Mouse (Mus musculus) liver, postnatal 0 days (tissue): ENCODE measurements around the gene Rrp7a. TPM values are rescaled to one million over a fixed set of nuclear protein-coding genes. Genes with fewer than 3 reads are reported as not detected.
"Not testable (repeated sequence)": the region's sequence is repeated elsewhere in the genome, so short reads cannot be mapped to it uniquely, and the experiment has no call there.

Experiments used
- ATAC-seq: fragments of 200-750 bp; cut with Nextera tagmentation; 2 replicates; pipeline ENCODE4 v1.8.0; 2017; ENCODE audit warnings: mild to moderate bottlenecking, moderate library complexity
- DNase-seq: peaks from one replicate; pipeline ENCODE4 v3.0.0-alpha.2; 2016
- H3K27ac ChIP-seq: fragments of 300-500 bp; sonication (generic); 2 replicates; pipeline ENCODE4 v1.5.1; 2014; ENCODE audit warnings: antibody characterized with exemption, moderate library complexity, mild to moderate bottlenecking, low read depth
- H3K27me3 ChIP-seq: fragments of 300-500 bp; sonication (generic); 2 replicates; pipeline ENCODE4 v1.6.1; 2014; ENCODE audit warnings: low read length, control low read depth, mixed read lengths; ENCODE audit not compliant: insufficient read depth
- H3K36me3 ChIP-seq: fragments of 300-500 bp; sonication (generic); replicated peaks from 2 replicates; pipeline ENCODE4 v1.6.1; 2014; ENCODE audit warnings: mild to moderate bottlenecking, control low read depth, low read length, moderate library complexity, mixed read lengths; ENCODE audit not compliant: insufficient read depth
- H3K4me1 ChIP-seq: fragments of 300-500 bp; sonication (generic); 2 replicates; pipeline ENCODE4 v1.6.1; 2014; ENCODE audit warnings: antibody characterized with exemption, mild to moderate bottlenecking, control low read depth; ENCODE audit not compliant: insufficient read depth
- H3K4me2 ChIP-seq: fragments of 300-500 bp; sonication (generic); 2 replicates; pipeline ENCODE4 v1.6.1; 2014; ENCODE audit warnings: low read depth, mild to moderate bottlenecking, low read length, moderate library complexity, mixed read lengths
- H3K4me3 ChIP-seq: fragments of 300-500 bp; sonication (generic); 2 replicates; pipeline ENCODE4 v1.5.1; 2014; ENCODE audit warnings: low read depth, low read length
- H3K9ac ChIP-seq: fragments of 300-500 bp; sonication (generic); replicated peaks from 2 replicates; pipeline ENCODE4 v1.6.1; 2014; ENCODE audit warnings: mild to moderate bottlenecking, moderate library complexity
- H3K9me3 ChIP-seq: fragments of 300-500 bp; sonication (generic); 2 replicates; pipeline ENCODE4 v1.6.1; 2016; ENCODE audit warnings: mild to moderate bottlenecking, control low read depth, low read length, mixed read lengths
- CTCF ChIP-seq: sonication (generic); IDR thresholded peaks from 2 replicates; pipeline ENCODE4 v1.5.1; 2016; ENCODE audit warnings: antibody characterized with exemption, low read depth
- EP300 ChIP-seq: IDR thresholded peaks from 2 replicates; pipeline ENCODE4 v1.6.1; 2016; ENCODE audit warnings: antibody characterized with exemption, low read depth, mild to moderate bottlenecking
- WGBS: fragments of 180-500 bp; shearing (Covaris S2); extraction: QIAGEN DNeasy Blood & Tissue Kit; methylation state at CpG from one replicate; pipeline ENCODE4 v1.1.7; 2014; ENCODE audit not compliant: insufficient replicate concordance; 5-methylcytosine and 5-hydroxymethylcytosine counted together
- polyA plus RNA-seq: library from polyadenylated mRNA; unstranded; fragments of >200 nt; fragmentation: Nextera tagmentation; extraction: Ambion mirVana; gene quantifications from 2 replicates; pipeline ENCODE4 v1.2.1, GENCODE M21; 2015

The Rrp7a gene
- polyA plus RNA-seq, 1 experiment from 2014 or later: 16.0 TPM

- no peak overlapping the region for H3K4me2 ChIP-seq
- DNase-seq (no peak), ATAC-seq (no peak)
- H3K27me3 ChIP-seq: no peaks in the 10 kb centered on the region
- TF ChIP-seq EP300: no peak
- no peak for TF ChIP-seq CTCF
- H3K36me3 ChIP-seq: peaks cover 86% of the 10 kb centered on the region
- 88% methylated on average over 6 of the region's 6 CpGs for WGBS
- H3K9me3 ChIP-seq: no peaks in the 10 kb centered on the region
- H3K9ac ChIP-seq: no peak overlapping the region
- H3K27ac ChIP-seq: no peak overlapping the region
- H3K4me3 ChIP-seq: no peak overlapping the region
- H3K4me1 ChIP-seq: no peaks in the 10 kb centered on the region
Measured at GRCm38 (mm10) chr15:83134671-83135070, 12.1 kb upstream of the Rrp7a start.

GRCm38 (mm10) chr15:83129530-83130231 is 7.1 kb upstream of the Rrp7a start:
- DNase-seq (no peak), ATAC-seq (no peak)
- no peak overlapping the region for H3K9ac ChIP-seq
- peaks cover 88% of the 10 kb centered on the region for H3K36me3 ChIP-seq
- H3K27ac ChIP-seq: no peak overlapping the region
- H3K4me2 ChIP-seq: no peak overlapping the region
- H3K9me3 ChIP-seq: no peaks in the 10 kb centered on the region
- no peaks in the 10 kb centered on the region for H3K27me3 ChIP-seq
- 85% methylated on average over 7 of the region's 7 CpGs for WGBS
- TF ChIP-seq CTCF (no peak), EP300 (no peak)
- no peaks in the 10 kb centered on the region for H3K4me1 ChIP-seq
- H3K4me3 ChIP-seq: no peak overlapping the region

- 86% methylated on average over 3 of the region's 3 CpGs for WGBS
- H3K9ac ChIP-seq, ATAC-seq, H3K4me1 ChIP-seq, H3K27ac ChIP-seq, H3K4me3 ChIP-seq, H3K9me3 ChIP-seq, DNase-seq, H3K4me2 ChIP-seq, H3K27me3 ChIP-seq: not testable (repeated sequence)
- H3K36me3 ChIP-seq: peaks cover 63% of the 10 kb centered on the region
Measured at GRCm38 (mm10) chr15:83127037-83127436, 4.4 kb upstream of the Rrp7a start.

GRCm38 (mm10) chr15:83126582-83126981 is 4.0 kb upstream of the Rrp7a start:
- H3K27ac ChIP-seq: no peak overlapping the region
- H3K36me3 ChIP-seq: peaks cover 58% of the 10 kb centered on the region
- H3K27me3 ChIP-seq: no peaks in the 10 kb centered on the region
- H3K4me3 ChIP-seq: no peak overlapping the region
- no peak overlapping the region for H3K9ac ChIP-seq
- H3K4me1 ChIP-seq: peaks cover 3% of the 10 kb centered on the region; the same call in 1 of the 2 replicates
- 88% methylated on average over 9 of the region's 9 CpGs for WGBS
- H3K4me2 ChIP-seq: no peak overlapping the region
- TF ChIP-seq CTCF: no peak
- no peak for TF ChIP-seq EP300
- DNase-seq (no peak), ATAC-seq (no peak)
- H3K9me3 ChIP-seq: no peaks in the 10 kb centered on the region

- Histone ChIP-seq H3K36me3 (peaks cover 42% of the 10 kb centered on the region), H3K27me3 (no peaks in the 10 kb centered on the region), H3K4me2 (no peak overlapping the region), H3K9me3 (no peaks in the 10 kb centered on the region), H3K4me1 (peaks cover 4% of the 10 kb centered on the region; the same call in 1 of the 2 replicates), H3K27ac (no peak overlapping the region), H3K4me3 (no peak overlapping the region), H3K9ac (no peak overlapping the region)
- TF ChIP-seq EP300: no peak
- no peak for TF ChIP-seq CTCF
- 75% methylated on average over 5 of the region's 5 CpGs for WGBS
- ATAC-seq (no peak), DNase-seq (no peak)
Measured at GRCm38 (mm10) chr15:83124625-83125024, 2.0 kb upstream of the Rrp7a start.

GRCm38 (mm10) chr15:83121709-83122565 is 664 bp downstream of the Rrp7a start:
- peak overlapping the region; percentile 96 for H3K4me2 ChIP-seq
- TF ChIP-seq EP300 (no peak), CTCF (peak; percentile 35)
- peak overlapping the region; percentile 81 for H3K9ac ChIP-seq
- peaks cover 39% of the 10 kb centered on the region for H3K36me3 ChIP-seq
- H3K4me3 ChIP-seq: peak overlapping the region; percentile 96
- peaks cover 4% of the 10 kb centered on the region; the same call in 1 of the 2 replicates for H3K4me1 ChIP-seq
- peak overlapping the region; percentile 34; the same call in 1 of the 2 replicates for H3K27ac ChIP-seq
- WGBS: 5% methylated on average over 41 of the region's 43 CpGs
- ATAC-seq (peak; percentile 56), DNase-seq (peak; percentile 73)
- no peaks in the 10 kb centered on the region for H3K9me3 ChIP-seq
- H3K27me3 ChIP-seq: no peaks in the 10 kb centered on the region
